Mouse (Mus musculus) olfactory bulb, adult 2 months (tissue): ENCODE measurements around the gene Cntn5. TPM values are rescaled to one million over a fixed set of nuclear protein-coding genes. Genes with fewer than 3 reads are reported as not detected.

Source experiments
- H3K27ac ChIP-seq: fragments of 200-500 bp; 2 replicates; pipeline ENCODE4 v1.5.1; 2012; ENCODE audit warnings: low read depth, low read length; ENCODE audit not compliant: insufficient read depth
- H3K4me1 ChIP-seq: fragments of 200-500 bp; 2 replicates; pipeline ENCODE4 v1.6.1; 2012; ENCODE audit warnings: low read length; ENCODE audit not compliant: control insufficient read depth, insufficient read depth
- H3K4me3 ChIP-seq: fragments of 200-500 bp; 2 replicates; pipeline ENCODE4 v1.5.1; 2012; ENCODE audit warnings: mild to moderate bottlenecking, low read depth, low read length, moderate library complexity; ENCODE audit not compliant: insufficient read depth
- CTCF ChIP-seq: fragments of 200-500 bp; IDR thresholded peaks from 2 replicates; pipeline ENCODE4 v1.5.1; 2012; ENCODE audit warnings: low read depth, mild to moderate bottlenecking, low read length, moderate library complexity; ENCODE audit not compliant: insufficient read depth
- POLR2A ChIP-seq: fragments of 200-500 bp; IDR thresholded peaks from 2 replicates; pipeline ENCODE4 v1.6.1; 2012; ENCODE audit warnings: mild to moderate bottlenecking, low read depth, low read length, moderate library complexity; ENCODE audit not compliant: insufficient read depth
- WGBS: fragments of 180-500 bp; shearing (Covaris S2); methylation state at CpG from one replicate; pipeline ENCODE4 v1.1.7; 2018; 5-methylcytosine and 5-hydroxymethylcytosine counted together
- polyA plus RNA-seq: library from polyadenylated mRNA; stranded (reverse); fragments of >200 nt; gene quantifications from 2 replicates; pipeline ENCODE4 v1.2.4, GENCODE M21; 2012; ENCODE audit warnings: low replicate concordance; ENCODE audit not compliant: missing spikeins, insufficient read depth, insufficient read length

The Cntn5 gene
- polyA plus RNA-seq, 1 experiment, result not detected

DNA sequence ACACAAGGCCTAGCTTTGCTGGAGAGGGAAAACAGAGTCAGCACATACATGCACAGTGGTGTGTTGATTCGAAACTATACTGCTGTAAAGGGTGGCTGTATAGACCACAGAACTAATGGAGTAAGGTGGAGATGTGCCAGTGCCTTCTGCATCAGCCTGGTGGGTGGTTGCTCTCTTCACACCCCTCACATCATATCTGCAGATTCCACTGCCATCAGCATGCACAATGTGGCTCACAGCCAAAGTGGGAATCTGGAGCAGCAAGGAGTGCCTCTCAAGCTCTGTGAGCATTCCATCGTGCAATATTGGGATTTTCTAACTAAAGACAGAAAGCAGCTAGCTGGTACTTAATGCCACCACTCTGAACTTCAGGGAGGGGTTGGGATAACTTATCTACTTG lies 241.5 kb downstream of the Cntn5 start:
- no peak overlapping the region for H3K27ac ChIP-seq
- TF ChIP-seq CTCF (no peak), POLR2A (no peak)
- 50% methylated on average over 2 of the region's 2 CpGs for WGBS

DNA sequence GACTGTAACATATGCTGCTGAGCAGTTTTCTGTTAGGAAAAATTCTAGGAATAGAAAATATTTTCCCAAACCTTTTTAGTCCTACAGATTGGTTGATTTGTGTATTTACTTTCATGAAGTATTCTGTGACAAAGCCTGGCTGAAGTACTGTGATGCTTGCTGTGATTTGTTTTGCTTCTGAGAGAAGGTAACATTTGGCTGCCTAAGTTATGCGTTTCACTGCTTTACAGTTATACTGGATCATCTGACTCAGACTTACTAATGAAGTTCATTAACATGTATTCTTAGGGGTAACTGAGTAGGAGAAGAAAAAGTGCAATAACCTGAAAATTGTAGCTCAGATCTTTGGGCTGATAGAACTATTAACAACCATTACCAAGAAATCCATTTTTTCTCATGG lies 245.1 kb downstream of the Cntn5 start:
- WGBS, result 30% methylated on average over 1 of the region's 1 CpGs
- no peak for TF ChIP-seq CTCF
- no peak for TF ChIP-seq POLR2A
- Histone ChIP-seq H3K27ac (no peak overlapping the region), H3K4me1 (0 out of 2 replicates have a peak, but pooled peaks cover 2% of the 10 kb centered on the region), H3K4me3 (no peak overlapping the region)

More for the DNA sequence above, 241.5 kb downstream of the Cntn5 start:
- Histone ChIP-seq H3K4me3 (no peak overlapping the region), H3K4me1 (0 out of 2 replicates have a peak, but pooled peaks cover 2% of the 10 kb centered on the region)

GRCm38 (mm10) chr9:10658086-10658485 lies 246.5 kb downstream of the Cntn5 start:
- Histone ChIP-seq H3K4me1 (peaks cover 2% of the 10 kb centered on the region; the same call in 1 of the 2 replicates), H3K4me3 (no peak overlapping the region), H3K27ac (no peak overlapping the region)
- 81% methylated on average over 1 of the region's 1 CpGs for WGBS
- TF ChIP-seq CTCF (no peak), POLR2A (no peak)

DNA sequence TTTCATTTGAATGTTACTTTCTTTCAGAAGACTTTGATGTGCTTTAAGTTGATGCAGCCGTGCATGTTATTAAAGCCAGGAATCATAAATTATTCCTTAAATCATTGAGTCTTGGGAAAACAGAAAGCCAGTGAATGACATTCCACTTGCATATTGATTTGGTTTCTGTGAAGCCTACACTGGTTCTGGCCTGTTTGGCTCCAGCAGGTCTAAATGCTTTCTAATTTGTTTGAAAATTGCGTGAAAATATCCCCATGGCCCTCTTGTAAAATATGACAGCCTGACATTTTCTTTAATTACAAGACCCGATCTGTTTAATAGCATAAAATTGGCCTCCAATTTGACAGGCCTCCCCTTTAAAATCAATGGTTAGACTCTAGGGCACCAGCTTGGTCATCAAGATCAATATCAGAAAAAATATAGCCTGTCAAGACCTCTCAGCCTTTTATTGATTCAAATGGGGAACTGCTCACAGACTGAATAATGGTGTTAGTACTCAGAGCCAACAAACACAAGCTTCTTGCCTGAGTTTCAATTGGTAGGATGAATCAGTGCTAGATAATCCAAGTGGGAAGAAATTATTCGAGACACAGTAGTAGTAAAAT lies 247.3 kb downstream of the Cntn5 start:
- WGBS, result 58% methylated on average over 4 of the region's 4 CpGs
- H3K27ac ChIP-seq, result no peak overlapping the region

DNA sequence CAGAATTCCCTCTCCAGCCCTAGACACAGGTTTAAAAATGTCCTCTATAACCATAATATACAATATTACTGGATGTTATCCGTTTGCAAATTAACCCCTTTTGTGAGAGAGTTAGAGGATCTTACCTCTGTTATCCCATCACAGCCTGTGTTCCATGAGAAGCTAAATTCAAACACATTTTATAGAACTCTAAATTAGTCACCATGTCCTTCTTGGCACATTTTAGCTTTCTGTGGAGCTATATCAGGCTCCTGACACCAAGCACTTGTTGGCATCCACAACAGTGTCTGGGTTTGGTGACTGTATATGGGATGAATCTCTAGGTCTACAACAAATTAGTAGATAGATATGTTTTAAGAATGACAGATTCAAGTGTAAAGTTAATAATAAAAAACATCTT lies 253.9 kb downstream of the Cntn5 start:
- TF ChIP-seq POLR2A (no peak), CTCF (no peak)
- Histone ChIP-seq H3K4me3 (no peak overlapping the region), H3K4me1 (peaks cover 2% of the 10 kb centered on the region; the same call in 1 of the 2 replicates), H3K27ac (no peak overlapping the region)
- WGBS, result 83% methylated on average over 1 of the region's 1 CpGs

More for the DNA sequence above, 247.3 kb downstream of the Cntn5 start:
- TF ChIP-seq CTCF (no peak), POLR2A (no peak)
- Histone ChIP-seq H3K4me1 (peaks cover 2% of the 10 kb centered on the region; the same call in 1 of the 2 replicates), H3K4me3 (no peak overlapping the region)

DNA sequence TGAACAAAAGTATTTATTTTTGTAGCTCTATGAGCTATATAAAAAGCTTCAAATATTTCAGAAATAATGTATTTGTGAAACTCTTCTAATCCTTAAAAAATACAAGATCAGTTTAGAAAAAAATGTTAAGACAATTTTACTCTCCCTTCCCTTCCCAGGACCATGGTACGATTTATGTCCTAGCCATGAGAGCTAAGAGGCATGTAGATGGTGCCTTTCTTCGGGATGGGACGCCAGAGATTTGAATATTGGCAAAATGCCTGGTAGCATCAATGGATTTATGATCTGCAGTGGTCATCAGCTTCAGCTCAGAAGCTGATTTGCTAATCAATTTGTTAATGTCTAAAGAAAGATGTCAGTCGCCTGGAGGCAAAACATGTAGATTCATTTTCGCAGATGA lies 258.6 kb downstream of the Cntn5 start:
- Histone ChIP-seq H3K27ac (no peak overlapping the region), H3K4me1 (no peaks in the 10 kb centered on the region), H3K4me3 (no peak overlapping the region)
- TF ChIP-seq POLR2A (no peak), CTCF (no peak)
- WGBS, result 86% methylated on average over 5 of the region's 5 CpGs

DNA sequence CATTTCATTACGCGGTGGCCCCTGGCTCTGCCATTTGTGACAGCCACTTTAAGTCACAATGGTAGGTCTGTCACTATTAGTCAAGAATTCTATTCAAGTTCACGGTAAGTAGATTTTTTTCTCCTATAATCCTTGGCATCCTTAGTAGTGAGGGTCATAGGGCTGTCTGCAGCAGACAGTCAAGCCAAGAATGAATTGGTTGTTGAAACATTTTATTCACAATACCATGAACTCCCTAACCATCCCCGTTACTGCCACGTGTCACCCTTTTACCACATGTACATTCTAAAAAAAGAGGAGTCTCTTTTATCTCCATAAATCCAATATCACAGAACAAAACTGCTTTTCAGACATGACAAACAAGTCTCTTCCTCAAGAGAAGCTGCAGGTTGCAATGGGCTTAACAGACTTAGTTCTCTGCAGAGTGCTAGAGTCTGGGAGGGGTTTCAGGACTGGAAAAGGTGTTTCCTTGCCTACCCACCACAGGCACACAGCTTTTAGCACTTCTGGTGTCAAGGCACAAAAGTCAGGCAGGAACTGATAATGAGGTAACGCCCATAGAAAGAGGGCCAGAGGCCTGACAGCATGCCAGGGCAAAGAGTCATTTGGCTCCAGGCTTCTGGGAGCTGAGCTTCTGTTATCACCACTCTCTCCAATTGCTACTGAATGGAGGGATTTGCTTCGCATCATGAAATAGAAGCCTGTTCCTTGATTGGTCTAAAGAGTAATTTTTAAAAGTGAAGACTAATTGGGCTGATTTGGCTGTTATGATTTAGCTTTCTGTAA lies 259.3 kb downstream of the Cntn5 start:
- WGBS, result 64% methylated on average over 7 of the region's 7 CpGs
- H3K27ac ChIP-seq, result no peak overlapping the region
- H3K4me3 ChIP-seq, result no peak overlapping the region
- no peak for TF ChIP-seq POLR2A
- TF ChIP-seq CTCF, result no peak
- no peaks in the 10 kb centered on the region for H3K4me1 ChIP-seq

GRCm38 (mm10) chr9:10618036-10618435 lies 286.5 kb downstream of the Cntn5 start:
- no peak for TF ChIP-seq POLR2A
- TF ChIP-seq CTCF, result no peak
- H3K4me1 ChIP-seq, result no peaks in the 10 kb centered on the region
- no peak overlapping the region for H3K4me3 ChIP-seq
- WGBS, result 65% methylated on average over 5 of the region's 5 CpGs
- no peak overlapping the region for H3K27ac ChIP-seq
